Mouse (Mus musculus): ENCODE measurements around the gene Kdelc1. TPM values are rescaled to one million over a fixed set of nuclear protein-coding genes. Genes with fewer than 3 reads are reported as not detected.

The Kdelc1 gene
- polyA plus RNA-seq (2012; rRNA removed), result 2.3 and 2.9 TPM in 2 replicates

DNA sequence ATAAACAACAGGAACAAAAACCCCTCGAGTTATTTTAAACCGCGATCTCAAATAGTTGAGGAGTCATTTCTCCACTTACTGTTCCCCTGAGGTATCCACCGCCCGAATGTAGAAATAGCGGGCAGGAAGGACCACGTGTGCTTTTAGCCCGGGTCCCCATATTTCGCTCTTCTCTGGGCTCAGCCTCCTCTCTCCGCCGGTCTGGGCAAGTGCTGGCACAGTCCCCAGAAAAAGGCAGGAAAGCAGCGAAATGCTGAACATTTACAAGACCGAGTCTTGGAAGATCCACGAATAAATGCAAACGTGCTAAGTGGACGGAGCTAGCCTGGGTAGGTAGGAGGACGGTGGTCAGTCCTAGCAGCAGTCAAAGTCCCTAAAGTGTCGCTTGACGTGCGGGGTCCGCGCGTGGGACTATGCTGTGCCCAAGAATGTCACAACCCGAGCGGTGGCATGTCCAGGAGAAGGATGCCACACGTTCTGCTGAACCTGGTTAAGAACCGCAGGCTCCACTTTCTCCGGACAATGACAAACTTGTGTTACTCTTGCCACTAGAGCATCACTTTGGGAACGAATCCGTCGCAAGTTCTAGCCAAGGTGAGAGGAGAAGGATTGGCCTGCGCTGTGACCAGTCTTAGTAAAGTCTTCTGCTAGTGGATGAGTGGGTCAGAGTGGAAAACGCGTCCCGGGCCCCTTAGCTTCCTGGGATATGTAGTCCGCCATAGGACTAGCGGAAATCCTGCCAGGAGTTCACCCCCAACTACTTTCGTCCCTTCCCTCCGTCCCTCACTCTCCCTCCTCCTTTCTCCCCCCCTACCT lies at the start of gene Kdelc1, which contains the start of gene Bivm:
Gene Kdelc1 (minus strand): TSS at position 570 of the 816 bp plus-strand sequence.
Gene Bivm (plus strand): TSS at position 719 of the 816 bp plus-strand sequence.
- H3K4me3 ChIP-seq (ENCODE audit: control insufficient read depth, low read depth, low read length), result peak within 1 kb of the TSS; percentile 81
- TF ChIP-seq POLR2A (IDR thresholded peaks at IDR 0.05; ENCODE audit: control insufficient read depth, low read depth, low read length) (peak; percentile 15; the same call in 1 of the 2 replicates), CTCF (IDR thresholded peaks at IDR 0.05; ENCODE audit: control insufficient read depth, insufficient read depth, insufficient replicate concordance, low read depth, low read length) (no peak)
- H3K27ac ChIP-seq (ENCODE audit: control insufficient read depth, insufficient read depth, low read depth, low read length), result peak within 1 kb of the TSS; percentile 84
- no peaks in the 10 kb centered on the region for H3K27me3 ChIP-seq (ENCODE audit: control insufficient read depth, insufficient read depth, low read length)
- no peaks in the 10 kb centered on the region for H3K36me3 ChIP-seq (ENCODE audit: control insufficient read depth, insufficient read depth, low read length)
- H3K4me1 ChIP-seq (ENCODE audit: control insufficient read depth, insufficient read depth, low read length), result peaks cover 3% of the 10 kb centered on the region

GRCm38 (mm10) chr1:44167859-44168383 lies 49.3 kb upstream of the Kdelc1 start:
- H3K27me3 ChIP-seq (ENCODE audit: control insufficient read depth, insufficient read depth, low read length), result no peaks in the 10 kb centered on the region
- H3K4me3 ChIP-seq (ENCODE audit: control insufficient read depth, low read depth, low read length), result no peak overlapping the region
- TF ChIP-seq POLR2A (IDR thresholded peaks at IDR 0.05; ENCODE audit: control insufficient read depth, low read depth, low read length) (no peak), CTCF (IDR thresholded peaks at IDR 0.05; ENCODE audit: control insufficient read depth, insufficient read depth, insufficient replicate concordance, low read depth, low read length) (no peak)
- H3K27ac ChIP-seq (ENCODE audit: control insufficient read depth, insufficient read depth, low read depth, low read length), result no peak overlapping the region
- H3K4me1 ChIP-seq (ENCODE audit: control insufficient read depth, insufficient read depth, low read length), result peaks cover 3% of the 10 kb centered on the region; the same call in 1 of the 2 replicates
- no peaks in the 10 kb centered on the region for H3K36me3 ChIP-seq (ENCODE audit: control insufficient read depth, insufficient read depth, low read length)

GRCm38 (mm10) chr1:44162389-44162788 lies 43.8 kb upstream of the Kdelc1 start:
- H3K27ac ChIP-seq (ENCODE audit: control insufficient read depth, insufficient read depth, low read depth, low read length), result no peak overlapping the region
- TF ChIP-seq POLR2A (IDR thresholded peaks at IDR 0.05; ENCODE audit: control insufficient read depth, low read depth, low read length) (no peak), CTCF (IDR thresholded peaks at IDR 0.05; ENCODE audit: control insufficient read depth, insufficient read depth, insufficient replicate concordance, low read depth, low read length) (no peak)
- no peaks in the 10 kb centered on the region for H3K27me3 ChIP-seq (ENCODE audit: control insufficient read depth, insufficient read depth, low read length)
- no peak overlapping the region for H3K4me3 ChIP-seq (ENCODE audit: control insufficient read depth, low read depth, low read length)
- H3K36me3 ChIP-seq (ENCODE audit: control insufficient read depth, insufficient read depth, low read length), result no peaks in the 10 kb centered on the region
- H3K4me1 ChIP-seq (ENCODE audit: control insufficient read depth, insufficient read depth, low read length), result peaks cover 3% of the 10 kb centered on the region; the same call in 1 of the 2 replicates

GRCm38 (mm10) chr1:44161818-44162217 lies 43.2 kb upstream of the Kdelc1 start:
- Histone ChIP-seq H3K27me3 (ENCODE audit: control insufficient read depth, insufficient read depth, low read length) (no peaks in the 10 kb centered on the region), H3K4me3 (ENCODE audit: control insufficient read depth, low read depth, low read length) (no peak overlapping the region), H3K4me1 (ENCODE audit: control insufficient read depth, insufficient read depth, low read length) (no peaks in the 10 kb centered on the region), H3K27ac (ENCODE audit: control insufficient read depth, insufficient read depth, low read depth, low read length) (no peak overlapping the region), H3K36me3 (ENCODE audit: control insufficient read depth, insufficient read depth, low read length) (no peaks in the 10 kb centered on the region)
- TF ChIP-seq CTCF (IDR thresholded peaks at IDR 0.05; ENCODE audit: control insufficient read depth, insufficient read depth, insufficient replicate concordance, low read depth, low read length) (no peak), POLR2A (IDR thresholded peaks at IDR 0.05; ENCODE audit: control insufficient read depth, low read depth, low read length) (no peak)

GRCm38 (mm10) chr1:44158317-44158716 lies 39.7 kb upstream of the Kdelc1 start:
- H3K27ac ChIP-seq (ENCODE audit: control insufficient read depth, insufficient read depth, low read depth, low read length), result no peak overlapping the region
- H3K4me1 ChIP-seq (ENCODE audit: control insufficient read depth, insufficient read depth, low read length), result no peaks in the 10 kb centered on the region
- no peaks in the 10 kb centered on the region for H3K27me3 ChIP-seq (ENCODE audit: control insufficient read depth, insufficient read depth, low read length)
- no peak overlapping the region for H3K4me3 ChIP-seq (ENCODE audit: control insufficient read depth, low read depth, low read length)
- H3K36me3 ChIP-seq (ENCODE audit: control insufficient read depth, insufficient read depth, low read length), result no peaks in the 10 kb centered on the region
- TF ChIP-seq POLR2A (IDR thresholded peaks at IDR 0.05; ENCODE audit: control insufficient read depth, low read depth, low read length) (no peak), CTCF (IDR thresholded peaks at IDR 0.05; ENCODE audit: control insufficient read depth, insufficient read depth, insufficient replicate concordance, low read depth, low read length) (no peak)

- Histone ChIP-seq H3K4me1 (ENCODE audit: control insufficient read depth, insufficient read depth, low read length) (no peaks in the 10 kb centered on the region), H3K4me3 (ENCODE audit: control insufficient read depth, low read depth, low read length) (no peak overlapping the region), H3K27ac (ENCODE audit: control insufficient read depth, insufficient read depth, low read depth, low read length) (no peak overlapping the region), H3K27me3 (ENCODE audit: control insufficient read depth, insufficient read depth, low read length) (no peaks in the 10 kb centered on the region), H3K36me3 (ENCODE audit: control insufficient read depth, insufficient read depth, low read length) (no peaks in the 10 kb centered on the region)
- no peak for TF ChIP-seq POLR2A (IDR thresholded peaks at IDR 0.05; ENCODE audit: control insufficient read depth, low read depth, low read length)
- TF ChIP-seq CTCF (IDR thresholded peaks at IDR 0.05; ENCODE audit: control insufficient read depth, insufficient read depth, insufficient replicate concordance, low read depth, low read length), result no peak
Measured at GRCm38 (mm10) chr1:44155287-44155686, 36.7 kb upstream of the Kdelc1 start.

DNA sequence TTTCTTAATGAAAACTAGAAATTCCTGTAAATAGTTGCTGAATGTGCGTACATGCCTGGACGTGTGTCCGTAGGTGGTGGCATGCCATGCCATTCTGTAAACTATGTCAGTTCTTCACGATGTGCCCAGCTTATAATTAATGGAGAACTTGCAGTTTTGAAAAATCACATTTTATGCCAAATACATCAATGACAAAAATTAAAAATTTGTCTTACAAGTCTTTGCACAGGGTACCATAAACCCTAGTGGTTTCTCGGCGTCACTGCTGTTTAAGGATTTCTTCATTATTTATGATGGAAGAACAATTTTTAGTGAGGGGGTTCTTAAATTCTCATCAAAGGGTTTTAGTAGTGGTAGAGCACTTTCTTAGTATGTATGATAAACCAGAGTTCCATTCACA lies 30.1 kb upstream of the Kdelc1 start:
- H3K27ac ChIP-seq (ENCODE audit: control insufficient read depth, insufficient read depth, low read depth, low read length), result no peak overlapping the region
- no peaks in the 10 kb centered on the region; the same call in none of the 2 replicates for H3K4me1 ChIP-seq (ENCODE audit: control insufficient read depth, insufficient read depth, low read length)
- no peak overlapping the region for H3K4me3 ChIP-seq (ENCODE audit: control insufficient read depth, low read depth, low read length)
- H3K27me3 ChIP-seq (ENCODE audit: control insufficient read depth, insufficient read depth, low read length), result no peaks in the 10 kb centered on the region
- TF ChIP-seq CTCF (IDR thresholded peaks at IDR 0.05; ENCODE audit: control insufficient read depth, insufficient read depth, insufficient replicate concordance, low read depth, low read length), result no peak
- TF ChIP-seq POLR2A (IDR thresholded peaks at IDR 0.05; ENCODE audit: control insufficient read depth, low read depth, low read length), result no peak
- H3K36me3 ChIP-seq (ENCODE audit: control insufficient read depth, insufficient read depth, low read length), result no peaks in the 10 kb centered on the region

All from testis, adult 2 months (tissue).